Mouse (Mus musculus) lung, postnatal 0 days (tissue): Measurements from ENCODE around the gene Gtf2a1l.

ENCODE experiments used
- CTCF ChIP-seq: IDR thresholded peaks from 2 replicates; pipeline ENCODE4 v1.5.1; 2016; ENCODE audit warnings: antibody characterized with exemption, mild to moderate bottlenecking
- EP300 ChIP-seq: IDR thresholded peaks from 2 replicates; pipeline ENCODE4 v1.6.1; 2016; ENCODE audit warnings: antibody characterized with exemption, mild to moderate bottlenecking, control low read depth

- no peak for TF ChIP-seq CTCF
- no peak for TF ChIP-seq EP300
These were observed 15.1 kb upstream of the Gtf2a1l start for GRCm38 (mm10) chr17:88653375-88653769.
